Mouse (Mus musculus) spleen, adult 2 months (tissue): ENCODE results near the gene Zfp672.

Source experiments
- CTCF ChIP-seq: fragments of 200-500 bp; IDR thresholded peaks from 2 replicates; pipeline ENCODE4 v1.5.1; 2011; ENCODE audit warnings: mild to moderate bottlenecking, inconsistent platforms; ENCODE audit not compliant: insufficient read depth, insufficient read length, insufficient replicate concordance; ENCODE audit errors: extremely low read depth
- POLR2A ChIP-seq: fragments of 200-500 bp; IDR thresholded peaks from 2 replicates; pipeline ENCODE4 v1.6.1; 2011; ENCODE audit warnings: low read depth, low read length, inconsistent platforms

DNA sequence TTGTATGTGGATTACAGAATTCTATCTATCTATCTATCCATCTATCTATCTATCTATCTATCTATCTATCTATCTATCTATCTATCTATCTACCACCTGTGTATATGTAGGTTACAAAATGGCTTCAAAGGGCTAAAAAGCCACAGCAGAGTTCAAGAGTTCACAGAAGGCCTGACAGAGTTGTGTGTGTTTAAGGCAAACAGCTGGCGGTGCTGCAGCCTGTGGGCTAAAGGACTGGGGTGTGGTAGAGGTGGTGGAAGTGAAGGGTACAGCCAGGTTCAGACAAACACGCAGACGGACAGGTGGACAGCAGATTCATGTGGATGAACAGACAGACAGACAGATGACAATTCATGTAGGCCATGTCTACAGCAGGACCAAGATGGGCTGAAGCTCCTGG is 61.9 kb downstream of the Zfp672 start:
- TF ChIP-seq CTCF (no peak), POLR2A (no peak)
